ENCODE assay signal across 8 mouse cellular contexts in genomic region chr19:46707296-46708151, GRCm38 (mm10). TPM values are rescaled to one million over a fixed set of nuclear protein-coding genes. Genes with fewer than 3 reads are reported as not detected.
DNase-seq lines count a peak whose midpoint lies in the region; ATAC-seq and TF ChIP-seq lines count a peak whose summit lies in the region.

TSS of gene As3mt (plus strand) at chr19:46707458.

- peak; percentile 46 for DNase-seq in CD4-positive, CD25-positive, alpha-beta regulatory T cell, adult 2 months (ENCODE audit: low read depth, low spot score)
- peak; percentile 85 to 92 for DNase-seq in adrenal gland, postnatal 36 days
- DNase-seq in kidney, postnatal 10 days, result peak; percentile 90
- peak in 1 of 3 experiments; percentile 35 for DNase-seq in liver, embryonic 14.5 days (ENCODE audit: low read depth in 3 of 3, low spot score in 3 of 3)
- DNase-seq in natural killer cell, adult 2 months (ENCODE audit: low spot score in 2 of 2), result peak; percentile 58 to 61
- peak; percentile 90 for DNase-seq in testis, postnatal 10 days (ENCODE audit: low spot score)

- H3K9ac ChIP-seq in heart, embryonic 15.5 days, result peak within 1 kb of the TSS; percentile 60
- H3K9ac ChIP-seq in liver, embryonic 14.5 days (replicated peaks), result peak within 1 kb of the TSS; percentile 66

- 0 out of 2 replicates have a peak, but pooled peaks have one; percentile 49 for ATAC-seq in erythroid progenitor cell, adult 5-6 weeks (replicated peaks; ENCODE audit: low FRiP score, poor library complexity, severe bottlenecking)
- ATAC-seq in heart, embryonic 15.5 days (replicated peaks; ENCODE audit: insufficient number of reproducible peaks, insufficient read depth, low FRiP score, low read depth), result peak; percentile 66
- peak; percentile 59; the same call in 1 of the 2 replicates for ATAC-seq in liver, embryonic 14.5 days (ENCODE audit: insufficient read depth)

- H3K36me3 ChIP-seq in heart, embryonic 15.5 days, result peaks cover 9% of the 10 kb centered on the region
- no peaks in the 10 kb centered on the region for H3K36me3 ChIP-seq in liver, embryonic 14.5 days (replicated peaks; ENCODE audit: control insufficient read depth, insufficient read depth, low read depth)

- no peaks in the 10 kb centered on the region for H3K9me3 ChIP-seq in heart, embryonic 15.5 days (replicated peaks)
- no peaks in the 10 kb centered on the region for H3K9me3 ChIP-seq in liver, embryonic 14.5 days (ENCODE audit: control insufficient read depth, low read length)

- H3K27me3 ChIP-seq in heart, embryonic 15.5 days, result no peaks in the 10 kb centered on the region
- H3K27me3 ChIP-seq in liver, embryonic 14.5 days (ENCODE audit: control insufficient read depth, insufficient read depth, low read length), result no peaks in the 10 kb centered on the region; the same call in 1 of the 2 replicates

- TF ChIP-seq CTCF in liver, embryonic 14.5 days (IDR thresholded peaks at IDR 0.05; ENCODE audit: low read depth), result no peak

- H3K4me3 ChIP-seq in heart, embryonic 15.5 days, result peak within 1 kb of the TSS; percentile 61
- peak within 1 kb of the TSS; percentile 58 to 77 for H3K4me3 ChIP-seq in liver, embryonic 14.5 days (ENCODE audit: insufficient read depth in 1 of 2, low read depth in 2 of 2, low read length in 2 of 2)

- peak within 1 kb of the TSS; percentile 58 for H3K27ac ChIP-seq in heart, embryonic 15.5 days
- H3K27ac ChIP-seq in liver, embryonic 14.5 days, result no peak within 1 kb of the TSS

- peaks cover 19% of the 10 kb centered on the region for H3K4me1 ChIP-seq in heart, embryonic 15.5 days (replicated peaks)
- peaks cover 0 to 22% of the 10 kb centered on the region in 2 experiments; a peak in 2 of 4 replicates for H3K4me1 ChIP-seq in liver, embryonic 14.5 days (replicated peaks; ENCODE audit: control insufficient read depth in 2 of 2, insufficient read depth in 2 of 2, low read length in 1 of 2)

- peak within 1 kb of the TSS; percentile 75 for H3K4me2 ChIP-seq in heart, embryonic 15.5 days
- peak within 1 kb of the TSS; percentile 73 for H3K4me2 ChIP-seq in liver, embryonic 14.5 days (ENCODE audit: low read depth)

- WGBS in heart, embryonic 15.5 days, result 9% methylated on average over 31 of the region's 31 CpGs
- 9% methylated on average over 31 of the region's 31 CpGs for WGBS in liver, embryonic 14.5 days (ENCODE audit: insufficient replicate concordance)

- TF ChIP-seq EP300 in liver, embryonic 14.5 days (IDR thresholded peaks at IDR 0.05; ENCODE audit: low read depth), result no peak

RNA-seq across cellular contexts. Expression of gene As3mt, which starts in this region (rescaled TPM):
- total RNA-seq in adrenal gland, postnatal 36 days (2021), result 100 to 1,000 TPM in 1 of 2 experiments, 10 to 100 TPM in 1; 93.6 to 101 TPM
- 2.5 and 10.9 TPM in 2 replicates for total RNA-seq in erythroid progenitor cell, adult 5-6 weeks (2015; ENCODE audit: low replicate concordance)
- 1.2 and 2.0 TPM in 2 replicates for total RNA-seq in erythroid progenitor cell, adult 5-6 weeks (2017; ENCODE audit: low replicate concordance)
- 43.3 and 48.3 TPM in 2 replicates for polyA plus RNA-seq in heart, embryonic 15.5 days (2015; fragmentation: Nextera tagmentation; extraction: Ambion mirVana)
- 3.8 and 5.1 TPM in 2 replicates for polyA plus RNA-seq in liver, embryonic 14.5 days (2012; rRNA removed)
- 12.8 and 13.4 TPM in 2 replicates for polyA plus RNA-seq in liver, embryonic 14.5 days (2014; fragmentation: Nextera tagmentation; extraction: Ambion mirVana)

Comparison
In these comparisons a context has a peak if more than half of its experiments do, and no peak if none do; other contexts are left out.
1. RNA of gene As3mt (total RNA-seq): 93.6 to 101 TPM in adrenal gland, postnatal 36 days; 1.2 to 10.9 TPM in erythroid progenitor cell, adult 5-6 weeks; every median in the first group is over 4 times any median in the second.
2. Peak in every context shown above with its lines, with median percentiles within 50 percentile points of each other: ATAC-seq.